Comparison of ENCODE assay signal across 13 mouse cellular contexts in the genomic region with DNA sequence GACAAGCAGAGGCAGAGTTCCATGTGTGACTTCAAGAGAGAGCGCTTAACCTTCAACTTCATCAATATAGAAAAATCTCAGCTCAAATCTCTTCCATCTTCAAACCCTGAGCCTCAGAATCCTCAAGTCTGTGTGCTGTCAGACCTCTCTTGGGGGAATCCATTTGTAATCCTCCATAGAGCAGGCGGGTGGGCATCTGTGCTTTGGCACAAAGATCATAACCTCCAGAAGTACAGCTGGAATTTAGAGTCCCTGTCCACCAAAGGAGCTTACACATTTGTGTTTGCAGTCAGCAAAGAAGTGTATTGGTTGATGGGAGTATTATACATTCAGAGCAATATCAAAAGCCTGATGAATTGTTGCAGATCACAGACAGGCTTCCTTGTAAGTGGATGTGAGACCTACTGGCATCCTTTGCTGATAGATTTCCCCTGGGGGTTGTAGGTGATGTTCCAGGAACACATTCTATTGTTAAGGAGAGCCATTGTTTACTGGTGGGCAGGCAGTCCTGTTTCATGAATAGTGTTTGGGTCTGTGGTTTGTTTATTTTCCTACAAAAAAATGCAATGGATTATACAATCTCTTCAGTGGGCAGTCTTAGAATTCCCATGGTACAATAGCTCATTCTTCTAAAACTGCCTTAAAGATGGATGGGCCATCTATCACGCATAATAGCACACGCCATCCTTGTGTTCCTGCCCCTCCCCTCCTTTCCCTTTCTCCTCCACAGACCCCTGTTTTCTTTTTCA. TPM values are rescaled to one million over a fixed set of nuclear protein-coding genes. Genes with fewer than 3 reads are reported as not detected.
DNase-seq lines count a peak whose midpoint lies in the region; ATAC-seq and TF ChIP-seq lines count a peak whose summit lies in the region.
"Had no signal": no experiment of that assay in that cellular context is flagged by ENCODE, and none has a peak within 500 bp of the region (broad histone marks: within the 10 kb centered on the region; RNA-seq: fewer than 3 reads in every experiment).

No protein-coding gene starts in this region.

- 68% methylated on average over 4 of the region's 4 CpGs for WGBS in forebrain, embryonic 10.5 days
- 45% methylated on average over 4 of the region's 4 CpGs for WGBS in forebrain, postnatal 0 days
- 45% methylated on average over 4 of the region's 4 CpGs for WGBS in forebrain, embryonic 14.5 days
- WGBS in midbrain, embryonic 12.5 days = 35% methylated on average over 4 of the region's 4 CpGs

- H3K36me3 ChIP-seq in forebrain, embryonic 10.5 days (replicated peaks) = no peaks in the 10 kb centered on the region
- H3K36me3 ChIP-seq in forebrain, postnatal 0 days (ENCODE audit: insufficient read depth) = no peaks in the 10 kb centered on the region
- H3K36me3 ChIP-seq in forebrain, embryonic 14.5 days (ENCODE audit: control insufficient read depth, insufficient read depth, low read length) = no peaks in the 10 kb centered on the region
- no peaks in the 10 kb centered on the region for H3K36me3 ChIP-seq in midbrain, embryonic 12.5 days
- H3K36me3 ChIP-seq: embryonic facial prominence, embryonic 13.5 days; heart, embryonic 15.5 days had no signal

- no peak for DNase-seq in forebrain, embryonic 10.5 days (ENCODE audit: extremely low spot score, low spot score)
- DNase-seq in forebrain, postnatal 0 days = no peak
- DNase-seq in 3T3-L1 (ENCODE audit: low read depth, low spot score) (peak; percentile 69), adipocyte (ENCODE audit: low spot score) (no peak)
- DNase-seq in forebrain, embryonic 14.5 days (ENCODE audit: low spot score) = peak; percentile 16
- no peak for DNase-seq in spleen, postnatal 36 days (ENCODE audit: low spot score in 2 of 2)
- DNase-seq: left cerebral cortex, postnatal 4 days; liver, postnatal 0 days; thymus, postnatal 25 days had no signal

- no peak overlapping the region; the same call in 1 of the 2 replicates for H3K4me3 ChIP-seq in forebrain, embryonic 10.5 days
- H3K4me3 ChIP-seq in forebrain, postnatal 0 days (ENCODE audit: low read depth, low read length) = no peak overlapping the region
- H3K4me3 ChIP-seq in forebrain, embryonic 14.5 days (ENCODE audit: low read depth, low read length) = no peak overlapping the region
- H3K4me3 ChIP-seq in midbrain, embryonic 12.5 days = no peak overlapping the region
- H3K4me3 ChIP-seq: embryonic facial prominence, embryonic 13.5 days; heart, embryonic 15.5 days had no signal

- no peak for ATAC-seq in forebrain, postnatal 0 days
- ATAC-seq in forebrain, embryonic 14.5 days = peak; percentile 65
- ATAC-seq in midbrain, embryonic 12.5 days (ENCODE audit: low FRiP score, low read depth) = peak; percentile 86
- ATAC-seq in cerebellum, adult (ENCODE audit: insufficient number of reproducible peaks, low FRiP score, low TSS enrichment) = no peak
- ATAC-seq: liver, postnatal 0 days had no signal

- H3K9me3 ChIP-seq in forebrain, embryonic 10.5 days = no peaks in the 10 kb centered on the region
- no peaks in the 10 kb centered on the region for H3K9me3 ChIP-seq in forebrain, postnatal 0 days (ENCODE audit: low read length)
- H3K9me3 ChIP-seq in forebrain, embryonic 14.5 days (replicated peaks; ENCODE audit: control insufficient read depth, low read length) = no peaks in the 10 kb centered on the region
- H3K9me3 ChIP-seq in midbrain, embryonic 12.5 days = no peaks in the 10 kb centered on the region
- H3K9me3 ChIP-seq: embryonic facial prominence, embryonic 13.5 days; heart, embryonic 15.5 days had no signal

- H3K4me2 ChIP-seq in forebrain, postnatal 0 days (ENCODE audit: low read depth) = no peak overlapping the region
- 0 out of 2 replicates have a peak overlapping the region, but pooled peaks have one; percentile 6 for H3K4me2 ChIP-seq in forebrain, embryonic 14.5 days (ENCODE audit: low read length)
- H3K4me2 ChIP-seq in midbrain, embryonic 12.5 days (replicated peaks) = peak overlapping the region; percentile 24

- TF ChIP-seq CTCF in forebrain, postnatal 0 days (IDR thresholded peaks at IDR 0.05; ENCODE audit: low read depth) = no peak

- H3K9ac ChIP-seq in forebrain, postnatal 0 days = no peak overlapping the region
- H3K9ac ChIP-seq in forebrain, embryonic 14.5 days (ENCODE audit: low read length) = no peak overlapping the region
- no peak overlapping the region for H3K9ac ChIP-seq in midbrain, embryonic 12.5 days (replicated peaks)
- H3K9ac ChIP-seq: embryonic facial prominence, embryonic 13.5 days; heart, embryonic 15.5 days; liver, postnatal 0 days had no signal

- H3K27ac ChIP-seq in forebrain, embryonic 10.5 days = peak overlapping the region; percentile 63
- H3K27ac ChIP-seq in forebrain, postnatal 0 days (ENCODE audit: low read depth, low read length) = no peak overlapping the region
- H3K27ac ChIP-seq in forebrain, embryonic 14.5 days (ENCODE audit: low read depth, low read length) = peak overlapping the region; percentile 14; the same call in 1 of the 2 replicates
- peak overlapping the region; percentile 83 for H3K27ac ChIP-seq in midbrain, embryonic 12.5 days (replicated peaks)
- H3K27ac ChIP-seq: embryonic facial prominence, embryonic 13.5 days; heart, embryonic 15.5 days had no signal

- no peaks in the 10 kb centered on the region for H3K27me3 ChIP-seq in forebrain, embryonic 10.5 days (ENCODE audit: poor library complexity, severe bottlenecking)
- no peaks in the 10 kb centered on the region for H3K27me3 ChIP-seq in forebrain, postnatal 0 days (ENCODE audit: insufficient read depth, low read length)
- H3K27me3 ChIP-seq in forebrain, embryonic 14.5 days (replicated peaks; ENCODE audit: control insufficient read depth, insufficient read depth, low read length) = no peaks in the 10 kb centered on the region
- no peaks in the 10 kb centered on the region for H3K27me3 ChIP-seq in midbrain, embryonic 12.5 days
- H3K27me3 ChIP-seq: embryonic facial prominence, embryonic 13.5 days had no signal

- H3K4me1 ChIP-seq in forebrain, embryonic 10.5 days = peaks cover 31% of the 10 kb centered on the region
- peaks cover 6% of the 10 kb centered on the region; the same call in 1 of the 2 replicates for H3K4me1 ChIP-seq in forebrain, postnatal 0 days (ENCODE audit: insufficient read depth)
- H3K4me1 ChIP-seq in forebrain, embryonic 14.5 days (ENCODE audit: control insufficient read depth, insufficient read depth, low read length) = peaks cover 11% of the 10 kb centered on the region; the same call in 1 of the 2 replicates
- peaks cover 20% of the 10 kb centered on the region for H3K4me1 ChIP-seq in midbrain, embryonic 12.5 days

RNA-seq across cellular contexts. Expression of a gene that starts 32.1 kb away (rescaled TPM):
- 47.8 and 50.5 TPM in 2 replicates for polyA plus RNA-seq in forebrain, embryonic 10.5 days (2016; fragmentation: Nextera tagmentation; extraction: Ambion mirVana)
- total RNA-seq in forebrain, postnatal 0 days (2014; rRNA removed) = 11.7 and 12.7 TPM in 2 replicates
- polyA plus RNA-seq in forebrain, postnatal 0 days (2015; fragmentation: Nextera tagmentation; extraction: Ambion mirVana) = 5.2 and 5.5 TPM in 2 replicates
- polyA plus RNA-seq in forebrain, embryonic 14.5 days (2014; fragmentation: Nextera tagmentation; extraction: Ambion mirVana) = 28.6 and 28.7 TPM in 2 replicates
- 68.8 and 81.3 TPM in 2 replicates for polyA plus RNA-seq in midbrain, embryonic 12.5 days (2016; fragmentation: Nextera tagmentation; extraction: Ambion mirVana)

Comparison
In these comparisons a context has a peak if more than half of its experiments do, and no peak if none do; other contexts are left out.
1. DNase-seq: peak in 3T3-L1 (single experiment) and forebrain, embryonic 14.5 days (single experiment); none in forebrain, embryonic 10.5 days (single experiment), forebrain, postnatal 0 days (single experiment), adipocyte (single experiment) and spleen, postnatal 36 days (0 of 2).
2. ATAC-seq: peak in forebrain, embryonic 14.5 days (single experiment) and midbrain, embryonic 12.5 days (single experiment); none in forebrain, postnatal 0 days (single experiment) and cerebellum, adult (single experiment).